ENCODE assay signal across 18 mouse cellular contexts in genomic region chr11:44888390-44888789, GRCm38 (mm10).
DNase-seq lines count a peak whose midpoint lies in the region; ATAC-seq and TF ChIP-seq lines count a peak whose summit lies in the region.
"Had no signal": no experiment of that assay in that cellular context is flagged by ENCODE, and none has a peak within 500 bp of the region (broad histone marks: within the 10 kb centered on the region; RNA-seq: fewer than 3 reads in every experiment).

No protein-coding gene starts in this region.

- H3K9me3 ChIP-seq in CH12.LX (replicated peaks; ENCODE audit: low read length): no peaks in the 10 kb centered on the region
- no peaks in the 10 kb centered on the region for H3K9me3 ChIP-seq in forebrain, postnatal 0 days (ENCODE audit: low read length)
- H3K9me3 ChIP-seq: G1E had no signal

- H3K4me3 ChIP-seq in CH12.LX (replicated peaks in 1 of 3; ENCODE audit: low read depth in 2 of 3, low read length in 2 of 3, poor library complexity in 1 of 3): no peak overlapping the region
- H3K4me3 ChIP-seq in forebrain, postnatal 0 days (ENCODE audit: low read depth, low read length): no peak overlapping the region

- H3K9ac ChIP-seq in CH12.LX (ENCODE audit: insufficient read depth, low read depth): no peak overlapping the region
- no peak overlapping the region for H3K9ac ChIP-seq in forebrain, postnatal 0 days

- no peak for TF ChIP-seq POLR2A in CH12.LX (IDR thresholded peaks at IDR 0.05; ENCODE audit: low read depth, low read length)

- H3K27me3 ChIP-seq in CH12.LX (replicated peaks): no peaks in the 10 kb centered on the region
- H3K27me3 ChIP-seq in forebrain, postnatal 0 days (ENCODE audit: insufficient read depth, low read length): no peaks in the 10 kb centered on the region
- H3K27me3 ChIP-seq: Patski had no signal

- peak; percentile 54; the same call in 1 of the 2 replicates for TF ChIP-seq EP300 in CH12.LX (IDR thresholded peaks at IDR 0.05; ENCODE audit: low read length)

- in situ Hi-C loops in CH12.LX (cut with MboI; ENCODE audit: low pct_ligation_motif_present, low pct_unique_long_range_greater_than_20kb, low sequenced_read_pairs): no loop called here

- no peak overlapping the region for H3K4me2 ChIP-seq in CH12.LX (ENCODE audit: insufficient read depth, low read depth, poor library complexity, severe bottlenecking)
- H3K4me2 ChIP-seq in forebrain, postnatal 0 days (ENCODE audit: low read depth): no peak overlapping the region

- no peak for ATAC-seq in forebrain, postnatal 0 days
- ATAC-seq: activated CD4-positive, CD25-positive, alpha-beta regulatory T cell, adult 4 months; CD4-positive, CD25-positive, alpha-beta regulatory T cell, adult 4 months; Patski had no signal

- peaks cover 39 to 87% of the 10 kb centered on the region in 2 experiments for H3K36me3 ChIP-seq in CH12.LX (replicated peaks in 1 of 2; ENCODE audit: control insufficient read depth in 1 of 2, insufficient read depth in 1 of 2, low read length in 1 of 2)
- H3K36me3 ChIP-seq in forebrain, postnatal 0 days (ENCODE audit: insufficient read depth): no peaks in the 10 kb centered on the region
- H3K36me3 ChIP-seq: G1E had no signal

- H3K4me1 ChIP-seq in CH12.LX (ENCODE audit: control insufficient read depth in 1 of 2, insufficient read depth in 2 of 2): peaks cover 6 to 41% of the 10 kb centered on the region in 2 experiments
- H3K4me1 ChIP-seq in forebrain, postnatal 0 days (ENCODE audit: insufficient read depth): 0 out of 2 replicates have a peak, but pooled peaks cover 3% of the 10 kb centered on the region

- H3K79me2 ChIP-seq in CH12.LX (replicated peaks; ENCODE audit: control insufficient read depth, extremely low read depth, insufficient read depth, poor library complexity, severe bottlenecking): no peaks in the 10 kb centered on the region

- WGBS in forebrain, postnatal 0 days: 82% methylated on average over 4 of the region's 4 CpGs

- no peak for DNase-seq in CH12.LX (ENCODE audit: extremely low read depth)
- no peak for DNase-seq in forebrain, postnatal 0 days
- DNase-seq: adrenal gland, adult 2 months; adrenal gland, adult 8-10 months; adrenal gland, postnatal 10 days; adrenal gland, postnatal 14 days; adrenal gland, postnatal 25 days; adrenal gland, postnatal 36 days; B cell, adult 2 months; cerebellum, adult 11 months; cerebellum, adult 11-12 months; cerebellum, adult 18-20 months; cerebellum, adult 2 months; cerebellum, adult 8-10 months had no signal

- H3K27ac ChIP-seq in CH12.LX (ENCODE audit: insufficient read depth, low read depth): no peak overlapping the region
- H3K27ac ChIP-seq in forebrain, postnatal 0 days (ENCODE audit: low read depth, low read length): no peak overlapping the region

- dilution Hi-C loops in CH12.LX (cut with MboI; ENCODE audit: extremely low pct_ligation_motif_present, extremely low pct_unique_long_range_greater_than_20kb, low sequenced_read_pairs): no loop called here

- no peak for TF ChIP-seq RAD21 in CH12.LX (IDR thresholded peaks at IDR 0.05; ENCODE audit: low read depth, low read length)

- no peak for TF ChIP-seq CTCF in CH12.LX (conservative IDR thresholded peaks at IDR 0.05 in 1 of 2, IDR thresholded peaks at IDR 0.05 in 1 of 2; ENCODE audit: low read depth in 2 of 2, low read length in 2 of 2)
- TF ChIP-seq CTCF in forebrain, postnatal 0 days (IDR thresholded peaks at IDR 0.05; ENCODE audit: low read depth): no peak

TF ChIP-seq in CH12.LX, 34 proteins besides CTCF, POLR2A, EP300 and RAD21:
- TF ChIP-seq MAFK (IDR thresholded peaks at IDR 0.05; ENCODE audit: insufficient replicate concordance, low read length): no peak
- TF ChIP-seq BHLHE40 (IDR thresholded peaks at IDR 0.05; ENCODE audit: low read depth, low read length): peak; percentile 36; the same call in 1 of the 2 replicates
- TF ChIP-seq JUND (conservative IDR thresholded peaks at IDR 0.05; ENCODE audit: low read depth, low read length): peak; percentile 51; the same call in 1 of the 2 replicates
- TF ChIP-seq IRF4 (IDR thresholded peaks at IDR 0.05; ENCODE audit: low read depth, low read length): peak; percentile 41; the same call in 1 of the 2 replicates
- TF ChIP-seq POLR2AphosphoS2 (IDR thresholded peaks at IDR 0.05; ENCODE audit: low read depth, low read length): no peak
